Mouse (Mus musculus) splenic B cell, adult 2 months (primary cell): ENCODE measurements around the gene Ska3.

Experiments
- DNase-seq: peaks from one replicate; pipeline ENCODE4 v3.0.0-alpha.2; 2011; ENCODE audit warnings: low read depth, low spot score
- H3K27me3 ChIP-seq: 2 replicates; pipeline ENCODE4 v1.6.1; 2012; ENCODE audit warnings: mild to moderate bottlenecking, low read length, moderate library complexity, mixed read lengths; ENCODE audit not compliant: control insufficient read depth, poor library complexity, insufficient read depth, severe bottlenecking
- H3K36me3 ChIP-seq: 2 replicates; pipeline ENCODE4 v1.6.1; 2012; ENCODE audit warnings: mild to moderate bottlenecking, low read length, moderate library complexity, mixed read lengths; ENCODE audit not compliant: control insufficient read depth, poor library complexity, insufficient read depth, severe bottlenecking

The Ska3 gene

GRCm38 (mm10) chr14:57827284-57827683, 1.3 kb upstream of the Ska3 start:
- Histone ChIP-seq H3K36me3 (no peaks in the 10 kb centered on the region), H3K27me3 (no peaks in the 10 kb centered on the region)
- peak; percentile 51 for DNase-seq

GRCm38 (mm10) chr14:57820839-57821238, 5.1 kb downstream of the Ska3 start:
- H3K36me3 ChIP-seq: no peaks in the 10 kb centered on the region
- H3K27me3 ChIP-seq: no peaks in the 10 kb centered on the region
- DNase-seq: no peak

- H3K36me3 ChIP-seq: no peaks in the 10 kb centered on the region
- no peak for DNase-seq
- no peaks in the 10 kb centered on the region for H3K27me3 ChIP-seq
These were observed 14.1 kb downstream of the Ska3 start for GRCm38 (mm10) chr14:57811844-57812243.

DNA sequence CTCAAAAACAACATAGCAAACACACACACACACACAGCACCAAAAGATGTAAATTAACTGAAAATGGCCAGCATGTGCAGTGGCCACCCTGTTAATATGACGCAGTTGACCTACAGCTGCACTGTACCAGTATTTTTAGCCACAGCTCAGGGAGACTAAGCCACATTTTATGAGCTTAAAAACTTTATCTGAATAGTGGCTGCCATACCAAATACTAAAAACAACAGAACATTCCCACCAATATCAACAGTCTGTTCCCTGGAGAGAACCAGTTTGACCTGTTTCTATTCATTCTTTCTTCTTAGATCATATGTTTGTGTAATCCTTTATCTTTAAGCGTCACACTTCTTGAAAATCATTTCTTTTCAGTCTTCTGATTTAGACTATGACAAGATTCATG, 15.1 kb downstream of the Ska3 start:
- no peak for DNase-seq
- Histone ChIP-seq H3K36me3 (no peaks in the 10 kb centered on the region; the same call in 1 of the 2 replicates), H3K27me3 (no peaks in the 10 kb centered on the region)

DNA sequence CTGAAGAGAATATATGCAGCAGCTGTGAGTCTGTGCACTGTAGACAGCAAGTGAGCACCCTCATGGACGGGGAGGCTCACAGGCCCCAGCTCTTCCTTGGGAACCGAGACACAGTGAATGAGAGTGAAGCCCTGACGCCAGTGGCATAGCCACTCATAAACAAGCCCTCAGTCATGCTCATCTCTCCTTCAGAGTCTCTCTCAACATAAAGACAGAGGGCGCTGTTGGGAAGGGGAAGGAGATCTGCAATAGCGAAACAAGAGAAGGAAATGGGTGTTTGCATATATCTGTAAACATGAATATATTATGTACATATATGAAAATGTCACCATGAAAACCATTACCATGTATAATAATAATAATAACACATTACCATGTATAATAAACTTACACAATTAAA, 17.4 kb downstream of the Ska3 start:
- peak; percentile 64 for DNase-seq
- no peaks in the 10 kb centered on the region for H3K27me3 ChIP-seq
- peaks cover 5% of the 10 kb centered on the region; the same call in 1 of the 2 replicates for H3K36me3 ChIP-seq

DNA sequence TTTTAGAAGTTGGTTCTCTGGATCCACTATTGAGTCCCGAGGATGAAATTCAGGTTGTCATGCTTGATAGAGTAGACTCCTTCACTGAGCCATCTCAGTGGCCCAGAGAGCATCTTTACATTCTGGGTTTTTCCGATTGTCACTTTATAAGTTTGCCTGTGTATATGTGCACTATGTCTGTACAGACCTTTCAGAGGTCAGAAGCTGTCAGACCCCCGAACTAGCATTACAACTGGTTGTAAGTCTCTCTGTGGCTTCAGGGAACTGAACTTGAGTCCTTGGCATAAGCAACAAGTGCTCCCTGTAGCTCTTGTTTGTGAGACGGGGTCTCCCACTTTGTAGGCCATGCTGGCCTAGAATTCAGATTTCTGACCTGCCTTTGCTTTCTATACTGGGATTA, 22.3 kb downstream of the Ska3 start:
- Histone ChIP-seq H3K27me3 (no peaks in the 10 kb centered on the region), H3K36me3 (peaks cover 14% of the 10 kb centered on the region)
- DNase-seq: no peak

- DNase-seq: peak; percentile 100
- no peaks in the 10 kb centered on the region for H3K27me3 ChIP-seq
- peaks cover 8% of the 10 kb centered on the region for H3K36me3 ChIP-seq
These were observed 27.7 kb downstream of the Ska3 start, which contains the start of gene Sap18 for GRCm38 (mm10) chr14:57797991-57798931. Sap18 (plus strand) TSS chr14:57798180.

GRCm38 (mm10) chr14:57797551-57797950, 28.4 kb downstream of the Ska3 start:
- Histone ChIP-seq H3K27me3 (no peaks in the 10 kb centered on the region), H3K36me3 (peaks cover 7% of the 10 kb centered on the region)
- peak; percentile 30 for DNase-seq

DNA sequence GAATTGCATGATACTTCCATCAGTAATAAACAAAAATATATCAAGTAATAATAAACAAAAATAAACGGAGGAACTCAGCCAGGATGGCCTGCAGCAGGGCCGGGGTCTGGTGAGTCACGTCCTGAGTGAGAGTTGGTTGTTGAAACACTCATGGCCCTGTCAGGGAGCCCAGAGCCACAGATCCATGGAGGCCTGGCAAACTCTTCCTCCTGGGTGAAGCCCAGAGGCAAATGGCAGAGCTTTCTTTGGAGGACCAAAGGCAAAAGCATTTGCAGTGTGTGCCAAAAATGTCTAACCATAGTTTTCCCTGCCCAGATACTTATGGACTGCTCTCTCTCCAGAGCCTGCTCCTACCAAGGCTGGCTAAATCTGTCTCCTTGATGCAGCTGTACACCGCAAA, 34.8 kb downstream of the Ska3 start:
- no peaks in the 10 kb centered on the region; the same call in 1 of the 2 replicates for H3K36me3 ChIP-seq
- H3K27me3 ChIP-seq: no peaks in the 10 kb centered on the region
- DNase-seq: no peak

DNA sequence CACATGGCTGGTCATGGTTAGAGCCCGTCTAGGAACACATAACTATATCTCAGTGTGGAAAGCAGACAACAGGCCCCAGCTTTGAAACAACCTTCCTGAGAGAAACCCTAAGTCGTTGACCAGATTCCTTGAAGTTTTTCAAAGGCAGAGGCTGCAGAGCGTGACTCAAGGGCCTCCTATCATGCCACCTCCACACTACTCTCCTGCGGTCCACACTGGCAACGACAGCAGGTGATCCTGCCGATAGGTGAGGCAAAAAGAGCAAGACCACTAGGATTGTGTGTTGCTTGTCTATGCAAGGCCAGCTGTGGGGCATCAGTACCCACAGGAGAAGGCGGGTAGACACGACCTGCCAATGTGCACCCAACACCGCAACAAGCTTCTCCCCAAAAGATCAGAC, 36.2 kb downstream of the Ska3 start:
- no peaks in the 10 kb centered on the region for H3K27me3 ChIP-seq
- H3K36me3 ChIP-seq: no peaks in the 10 kb centered on the region; the same call in 1 of the 2 replicates
- DNase-seq: no peak

DNA sequence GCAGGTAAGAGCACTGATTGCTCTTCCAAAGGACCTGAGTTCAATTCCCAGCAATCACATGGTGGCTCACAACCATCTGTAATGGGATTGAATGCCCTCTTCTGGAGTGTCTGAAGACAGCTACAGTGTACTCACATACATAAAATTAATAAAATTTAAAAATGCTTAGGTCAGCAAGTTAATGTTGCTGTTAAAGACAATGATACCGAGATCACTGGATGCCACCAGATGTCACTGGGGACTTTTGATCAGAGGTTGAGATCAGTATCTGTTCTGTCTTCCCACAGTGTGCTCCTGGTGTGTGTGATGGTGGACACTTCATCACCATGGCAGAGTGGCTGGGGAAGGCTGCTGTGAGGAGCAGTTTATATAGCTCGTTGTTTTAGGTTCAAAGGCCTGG, 36.7 kb downstream of the Ska3 start:
- H3K27me3 ChIP-seq: no peaks in the 10 kb centered on the region
- DNase-seq: no peak
- H3K36me3 ChIP-seq: no peaks in the 10 kb centered on the region; the same call in 1 of the 2 replicates

DNA sequence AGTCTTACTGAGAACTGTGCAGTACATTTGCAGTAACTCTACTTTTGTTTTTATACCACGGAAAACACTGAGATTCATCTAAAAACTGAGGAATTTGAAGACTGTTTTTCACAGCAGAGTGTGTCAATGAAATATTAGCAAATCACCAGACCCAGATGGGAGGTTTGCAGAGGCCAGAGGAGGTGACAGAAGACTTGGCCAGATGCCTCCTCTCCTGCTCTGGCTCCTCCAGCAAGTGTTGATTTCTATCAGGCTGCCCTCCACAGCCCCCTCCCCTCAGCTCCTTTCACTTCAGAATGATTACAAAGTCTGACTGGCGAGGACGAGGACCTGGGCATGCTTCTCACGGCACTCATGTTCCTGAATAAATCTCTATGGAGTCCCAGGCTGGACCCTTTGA, 38.6 kb downstream of the Ska3 start:
- Histone ChIP-seq H3K27me3 (no peaks in the 10 kb centered on the region), H3K36me3 (no peaks in the 10 kb centered on the region; the same call in 1 of the 2 replicates)
- no peak for DNase-seq

DNA sequence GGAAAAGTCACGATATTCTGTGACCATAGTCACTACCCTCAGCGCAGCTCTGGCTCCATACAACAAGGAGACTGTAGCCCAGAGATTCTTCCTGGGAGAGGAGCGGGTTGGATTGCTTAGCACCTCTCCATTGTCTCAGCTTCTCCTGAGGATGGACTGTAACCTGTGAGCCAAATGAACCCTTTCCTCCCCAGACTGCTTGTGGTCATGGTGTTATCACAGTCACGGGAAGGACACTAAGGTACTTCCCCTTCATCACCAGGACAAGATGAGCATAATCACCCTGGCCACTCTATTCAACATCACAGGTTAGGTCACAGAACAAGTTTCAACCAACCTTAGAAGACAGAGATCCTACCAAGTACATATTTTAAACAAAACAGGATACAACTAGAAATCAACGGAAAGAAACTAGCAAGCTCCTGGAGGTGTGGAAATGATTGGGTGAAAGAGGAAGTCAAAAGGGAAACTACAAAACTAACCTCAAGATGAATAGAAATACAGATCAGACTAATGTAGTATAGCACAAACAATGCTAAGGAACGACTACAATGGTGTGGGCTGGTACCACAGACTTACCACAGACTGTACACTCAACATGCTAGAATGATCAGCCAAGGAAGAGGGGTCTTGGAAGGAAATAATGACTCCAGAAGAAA, 53.7 kb downstream of the Ska3 start:
- Histone ChIP-seq H3K27me3 (no peaks in the 10 kb centered on the region), H3K36me3 (no peaks in the 10 kb centered on the region)
- DNase-seq: peak; percentile 73

- Histone ChIP-seq H3K27me3 (no peaks in the 10 kb centered on the region), H3K36me3 (no peaks in the 10 kb centered on the region)
- peak; percentile 63 for DNase-seq
These were observed 56.9 kb downstream of the Ska3 start for GRCm38 (mm10) chr14:57769102-57769501.
